Mouse (Mus musculus) thymus, postnatal 36 days (tissue): ENCODE measurements around the gene Mus81.

Source experiments
- DNase-seq, 2 experiments: peaks; one replicate each; pipeline ENCODE4 v3.0.0; 2022; ENCODE audit warnings: mixed read lengths in 2 of 2

The Mus81 gene

GRCm38 (mm10) chr19:5466916-5467500, 21.2 kb downstream of the Mus81 start:
- no peak for DNase-seq

- no peak for DNase-seq
Measured at GRCm38 (mm10) chr19:5465037-5465436, 23.2 kb downstream of the Mus81 start.

GRCm38 (mm10) chr19:5463791-5464562, 24.2 kb downstream of the Mus81 start:
- DNase-seq, result peak; percentile 72 to 73

GRCm38 (mm10) chr19:5463212-5463611, 25.0 kb downstream of the Mus81 start:
- no peak for DNase-seq

- no peak for DNase-seq
Measured at GRCm38 (mm10) chr19:5461411-5461810, 26.8 kb downstream of the Mus81 start.

GRCm38 (mm10) chr19:5460465-5460911, 27.7 kb downstream of the Mus81 start, which contains the start of gene Fibp:
TSS of gene Fibp (plus strand) at chr19:5460615.
- DNase-seq, result peak; percentile 75 to 81

GRCm38 (mm10) chr19:5459896-5460295, 28.3 kb downstream of the Mus81 start:
- no peak for DNase-seq

- no peak for DNase-seq
Measured at GRCm38 (mm10) chr19:5459019-5459418, 29.2 kb downstream of the Mus81 start.

GRCm38 (mm10) chr19:5457746-5458442, 30.3 kb downstream of the Mus81 start, which contains the start of gene Ccdc85b:
TSS of gene Ccdc85b (minus strand) at chr19:5457894.
- DNase-seq, result no peak

- peak; percentile 95 to 96 for DNase-seq
Measured at GRCm38 (mm10) chr19:5456922-5457745, 31.1 kb downstream of the Mus81 start.

- DNase-seq, result no peak
Measured at GRCm38 (mm10) chr19:5456241-5456921, 31.8 kb downstream of the Mus81 start.

GRCm38 (mm10) chr19:5455568-5455967, 32.6 kb downstream of the Mus81 start:
- no peak for DNase-seq

GRCm38 (mm10) chr19:5455037-5455436, 33.2 kb downstream of the Mus81 start:
- no peak for DNase-seq

- DNase-seq, result no peak
Measured at GRCm38 (mm10) chr19:5451766-5452165, 36.4 kb downstream of the Mus81 start.

GRCm38 (mm10) chr19:5449673-5450072, 38.5 kb downstream of the Mus81 start:
- DNase-seq, result no peak

- no peak for DNase-seq
Measured at GRCm38 (mm10) chr19:5448354-5449150, 39.6 kb downstream of the Mus81 start.

- peak; percentile 79 to 84 for DNase-seq
Measured at GRCm38 (mm10) chr19:5447515-5448353, 40.5 kb downstream of the Mus81 start, which contains the start of gene Fosl1. TSS of gene Fosl1 (plus strand) at chr19:5447547.

- no peak for DNase-seq
Measured at GRCm38 (mm10) chr19:5445747-5446146, 42.5 kb downstream of the Mus81 start.

GRCm38 (mm10) chr19:5444954-5445353, 43.2 kb downstream of the Mus81 start:
- no peak for DNase-seq

- no peak for DNase-seq
Measured at GRCm38 (mm10) chr19:5444371-5444908, 43.8 kb downstream of the Mus81 start.
